Mouse (Mus musculus): ENCODE results near the gene Etnk1. TPM values are rescaled to one million over a fixed set of nuclear protein-coding genes. Genes with fewer than 3 reads are reported as not detected.

The Etnk1 gene
- total RNA-seq, 2 experiments from 2014 or later, result 50.9 to 55.3 TPM

GRCm38 (mm10) chr6:143170166-143170960, 3.3 kb downstream of the Etnk1 start:
- ATAC-seq (replicated peaks; ENCODE audit: poor library complexity), result no peak

- no peak for ATAC-seq (replicated peaks; ENCODE audit: poor library complexity)
Measured at GRCm38 (mm10) chr6:143171066-143171465, 4.0 kb downstream of the Etnk1 start.

- ATAC-seq (replicated peaks; ENCODE audit: poor library complexity), result no peak
Measured at GRCm38 (mm10) chr6:143171781-143172465, 4.9 kb downstream of the Etnk1 start.

- ATAC-seq (replicated peaks; ENCODE audit: poor library complexity), result 0 out of 2 replicates have a peak, but pooled peaks have one; percentile 23
Measured at GRCm38 (mm10) chr6:143172683-143173082, 5.7 kb downstream of the Etnk1 start.

- no peak for ATAC-seq (replicated peaks; ENCODE audit: poor library complexity)
Measured at GRCm38 (mm10) chr6:143174226-143174625, 7.2 kb downstream of the Etnk1 start.

DNA sequence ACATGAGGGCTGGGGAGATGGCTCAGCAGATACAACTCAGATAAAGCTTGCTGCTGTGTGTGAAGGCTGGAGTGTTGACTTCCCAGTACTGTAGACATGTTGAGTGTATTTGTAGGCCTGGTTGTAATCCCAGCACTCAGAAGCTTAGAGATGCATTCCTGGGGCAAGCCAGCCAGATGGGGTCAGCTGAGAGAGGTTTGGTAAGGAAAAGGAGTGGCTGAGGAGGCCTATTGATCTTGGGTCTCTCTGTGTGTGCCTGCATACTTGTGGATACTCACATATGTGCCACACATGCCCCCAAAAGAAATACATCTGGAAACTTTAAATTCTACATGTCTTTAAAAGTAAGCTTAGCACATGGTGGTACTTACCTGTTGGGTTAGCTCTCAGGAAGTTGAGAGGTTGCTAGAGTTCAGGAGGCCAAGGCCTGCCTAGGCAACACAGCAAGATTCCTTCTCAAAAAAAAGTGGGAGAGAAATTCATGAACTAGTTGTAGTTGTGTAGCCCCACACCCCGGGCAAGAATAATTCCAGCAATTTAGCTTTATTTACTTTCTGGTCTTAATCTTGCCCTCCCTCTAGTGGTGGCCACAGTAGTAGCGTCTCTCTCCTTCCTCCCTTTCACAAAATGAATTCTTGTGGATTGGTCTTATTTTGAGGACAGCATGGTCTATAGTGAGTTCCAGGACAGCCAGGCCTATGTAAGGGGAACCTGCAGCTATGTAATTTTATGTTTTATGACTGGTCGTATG, 8.1 kb downstream of the Etnk1 start:
- ATAC-seq (replicated peaks; ENCODE audit: poor library complexity), result peak; percentile 69

DNA sequence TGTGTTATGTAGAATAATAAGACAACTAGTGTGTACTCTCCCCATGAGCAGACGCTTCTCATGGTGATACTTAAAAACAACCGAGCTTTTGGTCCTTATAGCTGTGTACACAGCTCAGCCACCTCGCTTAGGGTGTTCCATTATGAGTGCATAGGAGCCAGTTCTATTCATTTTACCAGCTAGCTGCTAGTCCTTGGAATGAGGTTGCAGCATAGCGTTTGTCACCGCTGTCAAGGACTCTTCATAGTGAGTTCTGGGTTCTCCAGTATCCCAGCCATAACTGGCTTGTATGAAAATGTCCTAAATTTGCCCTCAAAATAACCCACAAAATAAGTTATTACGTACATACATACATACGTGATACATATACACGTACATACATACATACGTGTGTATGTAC, 9.1 kb downstream of the Etnk1 start:
- no peak for ATAC-seq (replicated peaks; ENCODE audit: poor library complexity)

DNA sequence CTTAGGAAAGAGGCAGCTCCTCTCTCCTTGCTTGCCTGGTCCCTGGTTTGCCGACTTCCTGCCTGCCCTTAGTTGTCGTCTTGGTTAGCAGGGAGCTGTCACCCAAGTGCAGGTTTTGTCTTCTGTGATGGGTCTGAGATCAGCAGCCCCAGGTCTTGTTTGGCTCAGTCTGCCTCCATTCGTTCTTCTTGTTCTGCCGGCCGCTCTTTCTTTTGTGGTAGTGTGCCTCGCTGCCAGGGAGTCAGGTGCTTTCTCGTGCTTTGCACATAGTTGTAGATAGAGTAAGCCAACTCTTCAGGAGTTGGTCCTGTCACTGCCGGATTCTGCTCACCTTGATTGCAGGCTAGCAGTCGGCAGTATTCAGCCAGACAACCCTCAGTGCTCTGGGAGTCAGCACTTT, 9.6 kb downstream of the Etnk1 start:
- ATAC-seq (replicated peaks; ENCODE audit: poor library complexity), result no peak

DNA sequence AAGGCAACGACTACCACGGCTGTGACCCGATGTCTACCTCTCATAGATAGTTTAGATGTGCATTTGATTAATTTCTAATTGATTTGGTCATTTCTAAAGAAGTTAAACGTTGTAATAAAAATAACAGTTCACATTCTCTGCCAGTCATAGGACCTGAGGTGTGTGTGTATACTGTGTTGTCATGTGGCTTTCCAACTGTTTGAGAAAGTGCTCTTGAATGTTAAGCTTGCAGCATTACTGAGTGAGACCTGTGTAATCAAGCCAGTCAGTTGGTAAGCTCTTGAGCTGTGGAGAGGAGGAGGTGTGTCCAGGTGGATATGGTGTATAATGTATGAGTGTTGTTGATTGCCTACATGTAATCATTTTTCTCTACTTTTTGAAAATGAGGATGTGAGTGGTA, 12.2 kb downstream of the Etnk1 start:
- no peak for ATAC-seq (replicated peaks; ENCODE audit: poor library complexity)

DNA sequence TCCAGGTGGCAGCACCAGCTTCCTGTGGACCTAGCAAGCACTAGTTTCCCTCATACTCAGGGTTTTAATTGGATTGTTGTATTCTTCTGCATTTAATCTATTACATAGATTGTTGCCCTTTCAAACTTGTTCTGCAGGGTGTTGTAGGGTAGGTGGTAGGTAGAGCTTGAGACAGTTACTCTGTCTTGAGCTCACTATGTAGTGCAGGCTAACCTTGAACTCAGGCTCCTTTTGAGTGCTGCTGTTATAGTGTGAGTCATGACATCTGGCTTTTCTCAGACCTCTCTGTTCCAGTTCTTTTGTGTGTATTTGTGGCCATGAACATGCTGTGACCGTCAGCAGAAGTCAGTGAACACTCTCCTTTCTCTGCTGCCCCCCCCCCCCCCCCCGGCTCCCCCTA, 12.7 kb downstream of the Etnk1 start:
- no peak for ATAC-seq (replicated peaks; ENCODE audit: poor library complexity)

DNA sequence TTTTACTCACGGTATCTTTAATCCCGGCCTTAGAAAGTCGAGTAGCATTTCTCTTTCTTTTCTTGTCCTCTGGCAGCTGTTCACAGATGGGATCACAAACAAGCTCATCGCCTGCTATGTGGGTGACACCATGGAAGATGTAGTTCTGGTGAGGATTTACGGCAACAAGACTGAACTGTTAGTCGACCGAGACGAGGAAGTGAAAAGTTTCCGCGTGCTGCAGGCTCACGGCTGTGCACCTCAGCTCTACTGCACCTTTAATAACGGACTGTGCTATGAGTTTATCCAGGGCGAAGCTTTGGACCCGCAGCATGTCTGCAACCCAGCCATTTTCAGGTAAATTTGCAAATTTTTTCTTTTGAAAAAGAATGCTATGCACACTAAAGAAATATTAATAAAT, 13.5 kb downstream of the Etnk1 start:
- ATAC-seq (replicated peaks; ENCODE audit: poor library complexity), result peak; percentile 27; the same call in 1 of the 2 replicates

DNA sequence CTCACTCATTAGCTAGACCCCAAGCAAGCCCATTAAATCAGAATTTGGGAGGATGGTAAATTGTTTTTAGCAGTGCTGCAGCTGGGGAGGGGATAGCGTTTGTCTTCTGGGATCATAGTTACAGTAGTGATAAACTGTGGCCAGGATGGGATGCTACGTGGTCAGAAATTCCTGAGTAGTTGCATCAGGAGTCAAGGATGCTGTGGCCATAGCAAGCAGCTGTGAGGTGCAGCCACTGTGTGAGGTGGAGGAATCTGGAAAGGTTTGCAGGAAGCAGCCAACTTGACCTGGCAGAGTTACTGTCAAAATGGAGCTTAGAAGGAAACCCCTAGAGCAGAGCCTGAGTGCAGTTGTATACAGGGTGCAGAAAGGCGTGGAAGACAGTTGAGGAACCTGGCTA, 17.1 kb downstream of the Etnk1 start:
- no peak for ATAC-seq (replicated peaks; ENCODE audit: poor library complexity)

- ATAC-seq (replicated peaks; ENCODE audit: poor library complexity), result peak; percentile 88
Measured at GRCm38 (mm10) chr6:143184745-143185144, 17.7 kb downstream of the Etnk1 start.

GRCm38 (mm10) chr6:143190838-143191476, 23.9 kb downstream of the Etnk1 start:
- ATAC-seq (replicated peaks; ENCODE audit: poor library complexity), result no peak

DNA sequence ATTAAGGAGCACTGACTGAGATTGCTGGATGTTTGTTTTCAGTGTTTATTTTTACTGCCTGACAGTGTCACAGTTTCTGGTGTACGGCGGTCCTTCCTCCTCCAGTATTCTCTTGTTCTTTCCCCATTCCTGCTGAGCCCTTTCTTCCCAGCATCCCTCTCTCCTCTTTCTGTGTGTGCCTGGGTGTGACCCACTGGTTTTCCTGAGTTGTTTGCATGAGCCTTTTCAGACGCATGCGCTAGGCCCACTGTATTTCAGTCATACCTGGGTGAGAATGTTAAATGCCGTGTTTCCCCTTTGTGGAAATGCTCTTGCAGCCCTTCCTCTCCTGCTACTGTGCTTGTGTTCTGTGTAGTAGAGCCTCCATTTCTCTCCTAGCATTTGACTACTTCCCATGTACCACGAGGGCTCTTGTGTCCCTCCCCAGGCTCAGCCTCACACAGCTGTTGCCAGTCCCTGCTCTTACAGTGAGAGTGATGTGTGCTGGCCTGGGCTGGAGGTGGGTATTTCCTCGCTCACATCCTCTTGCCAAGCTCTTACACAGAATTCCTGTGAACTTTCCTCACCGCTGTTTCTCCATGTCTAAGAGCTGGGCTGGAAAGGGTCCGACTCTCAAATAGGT, 24.6 kb downstream of the Etnk1 start:
- no peak for ATAC-seq (replicated peaks; ENCODE audit: poor library complexity)

DNA sequence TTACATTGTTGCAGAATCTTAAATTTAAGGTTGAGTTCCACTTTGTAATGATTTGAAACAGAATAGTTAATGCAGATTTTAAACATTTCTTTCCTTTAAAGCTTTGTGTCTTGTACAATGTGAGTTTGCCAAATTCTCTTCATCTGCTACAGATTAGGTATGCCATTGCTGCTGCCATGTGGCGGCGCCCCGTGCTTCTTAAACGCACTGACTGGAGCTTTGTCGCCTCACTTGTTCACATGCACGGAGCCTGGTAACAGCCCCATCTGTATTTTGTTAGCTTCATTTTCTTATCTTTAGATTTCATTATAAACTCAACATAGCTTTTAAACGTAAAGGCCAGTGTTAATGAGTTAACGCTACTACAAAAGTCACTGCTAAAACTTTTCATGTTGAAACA, 25.7 kb downstream of the Etnk1 start:
- ATAC-seq (replicated peaks; ENCODE audit: poor library complexity), result no peak

- no peak for ATAC-seq (replicated peaks; ENCODE audit: poor library complexity)
Measured at GRCm38 (mm10) chr6:143193166-143193565, 26.1 kb downstream of the Etnk1 start.

DNA sequence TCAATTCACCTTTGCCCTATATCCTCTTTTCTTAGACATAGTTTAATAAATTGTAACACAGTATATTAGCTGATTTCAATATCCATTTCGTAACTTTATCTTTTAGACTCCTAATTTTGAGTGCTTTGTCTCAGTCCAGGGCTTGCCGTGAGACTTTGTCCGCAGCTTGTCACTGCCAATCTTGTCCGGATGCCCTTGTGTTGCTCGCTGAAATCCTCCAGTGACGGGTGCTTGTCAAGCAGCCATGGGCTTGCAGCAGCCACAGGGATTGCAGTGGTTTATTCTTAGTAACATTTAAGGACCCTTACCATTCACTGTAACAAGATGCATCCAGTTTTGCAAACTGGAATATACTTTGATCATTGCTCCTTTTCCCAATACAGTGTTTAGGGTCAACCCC, 26.6 kb downstream of the Etnk1 start:
- no peak for ATAC-seq (replicated peaks; ENCODE audit: poor library complexity)

- no peak for ATAC-seq (replicated peaks; ENCODE audit: poor library complexity)
Measured at GRCm38 (mm10) chr6:143197053-143197452, 30.0 kb downstream of the Etnk1 start.

- no peak for ATAC-seq (replicated peaks; ENCODE audit: poor library complexity)
Measured at GRCm38 (mm10) chr6:143198421-143198820, 31.4 kb downstream of the Etnk1 start.

- no peak for ATAC-seq (replicated peaks; ENCODE audit: poor library complexity)
Measured at GRCm38 (mm10) chr6:143203097-143203496, 36.1 kb downstream of the Etnk1 start.

Measured in megakaryocyte progenitor cell, adult 5-6 weeks (primary cell).